Comparison of ENCODE assay signal across 8 mouse cellular contexts in genomic region chrX:150510631-150511030, GRCm38 (mm10). TPM values are rescaled to one million over a fixed set of nuclear protein-coding genes. Genes with fewer than 3 reads are reported as not detected.
DNase-seq lines count a peak whose midpoint lies in the region.

No protein-coding gene starts in this region.

- DNase-seq in cerebellum, adult 18-20 months = peak; percentile 28 to 38
- DNase-seq in cerebellum, adult 11-12 months = no peak
- DNase-seq in left cerebral cortex, postnatal 14 days (ENCODE audit: low spot score in 2 of 2) = peak; percentile 39 to 72
- no peak for DNase-seq in left cerebral cortex, adult 8-10 months (ENCODE audit: low spot score in 2 of 2)
- DNase-seq in c-Kit-positive CD71-positive TER-119-negative erythroid progenitor cells, embryonic 14.5 days (ENCODE audit: low read depth) = peak; percentile 68
- DNase-seq in liver = peak; percentile 5
- peak; percentile 69 for DNase-seq in retina, postnatal 1 day
- no peak for DNase-seq in frontal cortex, postnatal 36 days (ENCODE audit: low spot score in 2 of 2)

- intact Hi-C loops in left cerebral cortex, postnatal 14 days (cut with DNase I) = loop anchor here (5.0 kb wide), 1 partner anchor 147 kb away; the partner anchor contains the start of gene Tro

RNA-seq across cellular contexts. Expression of gene Alas2, which starts 36.5 kb away (rescaled TPM):
- total RNA-seq in left cerebral cortex, postnatal 14 days (2021) = 10 to 100 TPM; 12.7 to 13.4 TPM
- total RNA-seq in left cerebral cortex, adult 8-10 months (2022) = 1 to 10 TPM; 2.4 to 7.1 (median 4.0) TPM

RNA-seq across cellular contexts. Expression of gene Tmem29, which starts 51.7 kb away (rescaled TPM):
- 10 to 100 TPM; 45.2 to 45.8 TPM for total RNA-seq in left cerebral cortex, postnatal 14 days (2021)
- 10 to 100 TPM; 31.7 to 37.0 (median 36.5) TPM for total RNA-seq in left cerebral cortex, adult 8-10 months (2022)

Comparison
In these comparisons a context has a peak if more than half of its experiments do, and no peak if none do; other contexts are left out.
1. DNase-seq: peak in cerebellum, adult 18-20 months (2 of 2), left cerebral cortex, postnatal 14 days (2 of 2), c-Kit-positive CD71-positive TER-119-negative erythroid progenitor cells, embryonic 14.5 days (single experiment), liver (single experiment) and retina, postnatal 1 day (single experiment); none in cerebellum, adult 11-12 months (single experiment), left cerebral cortex, adult 8-10 months (0 of 2) and frontal cortex, postnatal 36 days (0 of 2).